Mouse (Mus musculus) CD8-positive naive resting alpha-beta T cell, adult 2 months (primary cell): Measurements from ENCODE around the gene Zic5.
"Not testable (repeated sequence)": the region's sequence is repeated elsewhere in the genome, so short reads cannot be mapped to it uniquely, and the experiment has no call there.

Experiments
- DNase-seq, 2 experiments: peaks; one replicate each; pipeline ENCODE4 v3.0.0; 2022; ENCODE audit warnings: low read depth in 2 of 2, low spot score in 2 of 2

The Zic5 gene

GRCm38 (mm10) chr14:122465931-122466490 lies 534 bp upstream of the Zic5 start:
- no peak for DNase-seq

- DNase-seq = no peak
Observed at GRCm38 (mm10) chr14:122464351-122464762, 1.1 kb downstream of the Zic5 start.

GRCm38 (mm10) chr14:122463734-122464341 lies 1.6 kb downstream of the Zic5 start:
- not testable (repeated sequence) for DNase-seq

GRCm38 (mm10) chr14:122463080-122463691 lies 2.3 kb downstream of the Zic5 start:
- DNase-seq = no peak

- DNase-seq = no peak
Observed at GRCm38 (mm10) chr14:122462689-122463079, 2.8 kb downstream of the Zic5 start.

- DNase-seq = no peak
Observed at GRCm38 (mm10) chr14:122461966-122462365, 3.5 kb downstream of the Zic5 start.

GRCm38 (mm10) chr14:122461500-122461899 lies 4.0 kb downstream of the Zic5 start:
- no peak for DNase-seq

- DNase-seq = no peak
Observed at GRCm38 (mm10) chr14:122460226-122460625, 5.3 kb downstream of the Zic5 start.

GRCm38 (mm10) chr14:122459776-122460175 lies 5.7 kb downstream of the Zic5 start:
- no peak for DNase-seq

- not testable (repeated sequence) for DNase-seq
Observed at GRCm38 (mm10) chr14:122459332-122459731, 6.1 kb downstream of the Zic5 start.

- DNase-seq = no peak
Observed at GRCm38 (mm10) chr14:122455562-122455958, 9.9 kb downstream of the Zic5 start.

- no peak for DNase-seq
Observed at GRCm38 (mm10) chr14:122454901-122455561, 10.4 kb downstream of the Zic5 start.

- DNase-seq = no peak
Observed at GRCm38 (mm10) chr14:122453996-122454738, 11.3 kb downstream of the Zic5 start.

- DNase-seq = no peak
Observed at GRCm38 (mm10) chr14:122453388-122453995, 12.0 kb downstream of the Zic5 start.

- DNase-seq = no peak
Observed at GRCm38 (mm10) chr14:122452701-122453387, 12.6 kb downstream of the Zic5 start.

- DNase-seq = no peak
Observed at GRCm38 (mm10) chr14:122451551-122452145, 13.8 kb downstream of the Zic5 start.

GRCm38 (mm10) chr14:122450496-122451382 lies 14.7 kb downstream of the Zic5 start, which contains the start of gene Gm5089:
Gm5089 (minus strand) TSS chr14:122451115.
- no peak for DNase-seq

GRCm38 (mm10) chr14:122449601-122450495 lies 15.6 kb downstream of the Zic5 start:
- DNase-seq = no peak
